Mouse (Mus musculus) liver, embryonic 16.5 days (tissue): ENCODE results near the gene Siah3. TPM values are rescaled to one million over a fixed set of nuclear protein-coding genes. Genes with fewer than 3 reads are reported as not detected.

ENCODE experiments used
- ATAC-seq: fragments of 200-750 bp; cut with Nextera tagmentation; 2 replicates; pipeline ENCODE4 v1.8.0; 2017; ENCODE audit warnings: low read depth, mild to moderate bottlenecking, moderate number of reproducible peaks, moderate library complexity
- H3K27ac ChIP-seq: fragments of 300-500 bp; sonication (generic); 2 replicates; pipeline ENCODE4 v1.5.1; 2014; ENCODE audit warnings: mild to moderate bottlenecking, low read length
- H3K27me3 ChIP-seq: fragments of 300-500 bp; sonication (generic); 2 replicates; pipeline ENCODE4 v1.6.1; 2014; ENCODE audit warnings: low read depth, low read length, mixed read lengths; ENCODE audit not compliant: control insufficient read depth, insufficient read depth
- H3K36me3 ChIP-seq: fragments of 300-500 bp; sonication (generic); 2 replicates; pipeline ENCODE4 v1.6.1; 2014; ENCODE audit warnings: mild to moderate bottlenecking; ENCODE audit not compliant: control insufficient read depth, insufficient read depth
- H3K4me1 ChIP-seq: fragments of 300-500 bp; sonication (generic); 2 replicates; pipeline ENCODE4 v1.6.1; 2014; ENCODE audit warnings: low read depth, low read length, mixed read lengths; ENCODE audit not compliant: control insufficient read depth
- H3K4me2 ChIP-seq: fragments of 300-500 bp; sonication (generic); 2 replicates; pipeline ENCODE4 v1.6.1; 2014; ENCODE audit warnings: low read depth, low read length, mixed read lengths
- H3K4me3 ChIP-seq: fragments of 300-500 bp; sonication (generic); 2 replicates; pipeline ENCODE4 v1.5.1; 2014; ENCODE audit warnings: low read depth, mild to moderate bottlenecking, low read length
- H3K9ac ChIP-seq: fragments of 300-500 bp; sonication (generic); 2 replicates; pipeline ENCODE4 v1.6.1; 2014; ENCODE audit warnings: low read depth, low read length
- H3K9me3 ChIP-seq: fragments of 300-500 bp; sonication (generic); replicated peaks from 2 replicates; pipeline ENCODE4 v1.6.1; 2016; ENCODE audit warnings: low read length; ENCODE audit not compliant: control insufficient read depth
- WGBS: fragments of 180-500 bp; shearing (Covaris S2); extraction: QIAGEN DNeasy Blood & Tissue Kit; methylation state at CpG from one replicate; pipeline ENCODE4 v1.1.7; 2014; ENCODE audit not compliant: insufficient replicate concordance; 5-methylcytosine and 5-hydroxymethylcytosine counted together
- polyA plus RNA-seq: library from polyadenylated mRNA; unstranded; fragments of >200 nt; fragmentation: Nextera tagmentation; extraction: Ambion mirVana; gene quantifications from 2 replicates; pipeline ENCODE4 v1.2.1, GENCODE M21; 2015

Gene Siah3
- 0.07 TPM in 2 replicates for polyA plus RNA-seq

DNA sequence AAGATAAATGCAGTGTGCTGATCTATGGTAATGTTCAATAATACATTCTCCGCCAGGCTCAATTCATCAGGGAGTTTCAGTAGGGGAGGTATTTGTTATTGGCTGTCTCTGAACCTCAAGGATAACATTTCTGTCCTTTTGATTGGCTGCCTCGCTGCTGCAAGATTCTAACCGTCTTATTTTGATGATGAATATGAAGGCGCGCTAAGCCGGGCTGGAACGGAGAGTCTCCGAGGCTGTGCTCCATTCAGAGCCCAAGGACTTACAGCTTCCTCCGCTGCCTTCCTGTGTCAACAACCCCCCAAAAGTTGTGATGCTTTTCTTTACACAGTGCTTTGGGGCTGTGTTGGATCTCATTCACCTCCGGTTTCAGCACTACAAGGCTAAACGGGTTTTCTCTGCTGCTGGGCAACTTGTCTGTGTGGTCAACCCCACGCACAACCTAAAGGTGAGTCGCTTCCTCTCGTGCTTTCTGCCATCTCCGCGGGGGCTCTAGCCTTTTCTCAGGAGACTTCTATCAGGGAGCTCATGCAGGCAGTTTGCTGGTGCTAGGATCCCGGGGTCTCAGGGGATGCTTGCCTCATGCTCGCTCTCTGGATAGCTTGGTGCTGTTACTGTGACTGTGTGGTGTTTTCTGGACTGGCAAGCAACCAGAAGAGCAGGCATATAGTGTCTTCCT lies at the start of gene Siah3:
Gene Siah3, plus strand, starts transcription at position 240 of the 679 bp plus-strand sequence.
- Histone ChIP-seq H3K9ac (no peak within 1 kb of the TSS), H3K27me3 (peaks cover 18% of the 10 kb centered on the region)
- ATAC-seq, result no peak

DNA sequence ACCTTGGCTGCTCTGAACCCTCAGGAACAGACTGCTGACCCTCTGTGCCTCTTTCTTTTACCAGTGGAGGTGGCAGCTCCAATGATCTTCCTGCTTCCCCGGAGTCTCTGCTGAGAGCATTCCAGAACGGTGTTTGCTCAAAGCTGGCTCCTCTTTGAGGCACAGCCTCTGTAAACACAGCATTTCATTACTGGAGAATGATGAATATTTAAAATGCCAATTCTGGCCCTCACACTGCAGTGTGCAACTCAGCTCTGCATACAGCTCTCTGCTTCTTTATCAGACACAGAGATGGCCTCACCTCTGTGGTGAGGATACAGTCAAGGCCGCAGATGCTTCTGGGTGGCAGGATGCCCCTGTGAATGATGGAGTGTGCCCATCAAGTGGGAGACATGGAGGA lies 46.0 kb upstream of the Siah3 start:
- Histone ChIP-seq H3K4me2 (no peak overlapping the region), H3K9me3 (no peaks in the 10 kb centered on the region), H3K4me1 (no peaks in the 10 kb centered on the region), H3K27me3 (no peaks in the 10 kb centered on the region), H3K4me3 (no peak overlapping the region), H3K27ac (no peak overlapping the region), H3K9ac (no peak overlapping the region), H3K36me3 (no peaks in the 10 kb centered on the region)
- WGBS, result 73% methylated on average over 3 of the region's 3 CpGs
- no peak for ATAC-seq

More for the DNA sequence above, at the start of gene Siah3:
- H3K4me2 ChIP-seq, result peak within 1 kb of the TSS; percentile 46; the same call in 1 of the 2 replicates
- WGBS, result 18% methylated on average over 18 of the region's 18 CpGs
- no peaks in the 10 kb centered on the region for H3K36me3 ChIP-seq
- peak within 1 kb of the TSS; percentile 6; the same call in 1 of the 2 replicates for H3K4me3 ChIP-seq
- no peaks in the 10 kb centered on the region for H3K9me3 ChIP-seq
- H3K27ac ChIP-seq, result no peak within 1 kb of the TSS
- H3K4me1 ChIP-seq, result no peaks in the 10 kb centered on the region; the same call in 1 of the 2 replicates

DNA sequence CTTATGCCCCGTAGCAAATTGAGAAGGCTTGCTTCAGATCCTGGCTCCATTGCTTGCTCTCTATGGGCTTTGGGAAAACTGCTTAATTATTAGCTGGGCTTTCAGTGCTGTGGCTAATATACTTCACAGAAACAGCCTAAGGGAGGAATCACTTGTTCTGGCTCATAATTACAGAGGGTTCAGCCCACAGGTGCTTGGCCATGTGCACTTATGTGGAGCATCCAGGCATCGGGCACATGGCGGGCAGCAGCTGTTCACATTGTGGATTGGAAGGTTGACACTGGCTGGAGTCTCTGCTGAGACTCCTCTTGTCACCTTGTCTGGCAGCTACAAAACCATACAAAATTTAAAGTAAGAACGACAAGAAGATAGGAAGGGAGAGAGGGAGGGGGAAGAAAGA lies 45.4 kb upstream of the Siah3 start:
- no peak overlapping the region for H3K4me3 ChIP-seq
- H3K36me3 ChIP-seq, result no peaks in the 10 kb centered on the region
- no peak for ATAC-seq
- H3K9ac ChIP-seq, result no peak overlapping the region
- no peaks in the 10 kb centered on the region for H3K27me3 ChIP-seq
- no peaks in the 10 kb centered on the region for H3K9me3 ChIP-seq
- H3K27ac ChIP-seq, result no peak overlapping the region
- no peaks in the 10 kb centered on the region for H3K4me1 ChIP-seq
- no peak overlapping the region for H3K4me2 ChIP-seq
- WGBS, result 67% methylated on average over 4 of the region's 4 CpGs

DNA sequence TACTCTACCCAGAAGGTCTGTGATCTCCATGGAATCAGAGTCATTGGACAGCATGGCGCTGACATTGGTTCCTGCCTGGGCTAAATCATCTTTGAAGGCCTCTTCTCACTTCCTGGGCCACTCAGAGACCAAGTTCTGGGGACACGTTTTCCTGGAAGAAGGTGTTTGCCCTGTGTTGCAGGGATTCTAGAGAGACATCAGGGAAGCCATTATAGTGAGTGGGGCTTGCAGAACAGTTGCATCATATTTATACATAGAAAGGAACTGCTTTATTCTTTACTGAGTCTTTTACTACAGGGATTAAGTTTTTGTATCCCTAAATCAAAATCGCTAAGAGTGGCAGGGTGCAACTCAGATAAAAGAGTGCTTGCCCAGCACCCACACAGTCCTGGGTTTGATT lies 37.1 kb upstream of the Siah3 start:
- Histone ChIP-seq H3K4me1 (no peaks in the 10 kb centered on the region), H3K27me3 (no peaks in the 10 kb centered on the region), H3K4me2 (no peak overlapping the region), H3K9ac (no peak overlapping the region), H3K36me3 (no peaks in the 10 kb centered on the region), H3K4me3 (no peak overlapping the region), H3K9me3 (no peaks in the 10 kb centered on the region), H3K27ac (no peak overlapping the region)
- no peak for ATAC-seq
- WGBS, result 55% methylated on average over 3 of the region's 3 CpGs

DNA sequence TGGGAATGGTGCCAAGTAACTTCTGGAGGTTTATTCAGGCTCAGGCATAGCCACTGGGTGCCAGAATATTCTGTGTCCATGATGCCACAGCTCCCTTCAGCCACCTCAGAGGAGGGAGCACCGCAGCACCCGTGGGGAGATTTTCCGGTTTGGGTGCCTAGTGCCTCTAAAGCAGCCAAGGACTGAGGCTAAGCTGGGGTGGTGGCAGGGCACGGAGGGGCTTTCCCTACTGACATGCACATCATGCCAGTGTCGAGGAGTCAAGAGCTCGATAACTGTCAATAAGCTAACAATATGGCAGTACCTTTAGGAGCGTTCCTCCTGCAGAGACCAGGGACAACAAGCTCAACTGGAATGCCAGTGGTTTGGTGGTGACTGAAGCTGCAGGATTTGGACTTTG lies 35.9 kb upstream of the Siah3 start:
- no peaks in the 10 kb centered on the region for H3K36me3 ChIP-seq
- H3K4me1 ChIP-seq, result no peaks in the 10 kb centered on the region
- no peak for ATAC-seq
- H3K4me2 ChIP-seq, result no peak overlapping the region
- no peak overlapping the region for H3K27ac ChIP-seq
- 73% methylated on average over 7 of the region's 7 CpGs for WGBS
- H3K9me3 ChIP-seq, result no peaks in the 10 kb centered on the region
- H3K4me3 ChIP-seq, result no peak overlapping the region
- no peak overlapping the region for H3K9ac ChIP-seq
- no peaks in the 10 kb centered on the region for H3K27me3 ChIP-seq

DNA sequence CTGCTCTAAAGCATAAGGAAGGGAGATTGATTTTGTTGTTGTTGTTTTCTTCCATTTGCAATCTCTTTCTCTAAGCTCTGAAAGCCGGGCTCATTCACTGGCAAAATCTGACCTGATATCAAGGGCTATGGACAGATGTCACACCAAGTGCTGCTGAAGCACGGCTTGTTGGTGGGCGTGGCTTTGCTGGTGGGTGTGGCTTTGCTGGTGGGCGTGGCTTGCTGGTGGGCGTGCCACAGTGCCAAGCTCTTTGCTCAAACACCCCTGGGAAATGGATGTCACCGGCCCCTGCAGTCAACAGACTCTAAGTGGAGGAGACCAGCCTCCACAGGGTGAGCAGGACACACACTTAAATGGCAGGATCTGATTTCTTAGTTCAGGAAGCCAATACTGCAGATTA lies 35.0 kb upstream of the Siah3 start:
- ATAC-seq, result no peak
- Histone ChIP-seq H3K4me1 (no peaks in the 10 kb centered on the region), H3K9ac (no peak overlapping the region), H3K4me3 (no peak overlapping the region), H3K27ac (no peak overlapping the region), H3K4me2 (no peak overlapping the region), H3K36me3 (no peaks in the 10 kb centered on the region), H3K27me3 (no peaks in the 10 kb centered on the region), H3K9me3 (no peaks in the 10 kb centered on the region)
- WGBS, result 50% methylated on average over 6 of the region's 6 CpGs

DNA sequence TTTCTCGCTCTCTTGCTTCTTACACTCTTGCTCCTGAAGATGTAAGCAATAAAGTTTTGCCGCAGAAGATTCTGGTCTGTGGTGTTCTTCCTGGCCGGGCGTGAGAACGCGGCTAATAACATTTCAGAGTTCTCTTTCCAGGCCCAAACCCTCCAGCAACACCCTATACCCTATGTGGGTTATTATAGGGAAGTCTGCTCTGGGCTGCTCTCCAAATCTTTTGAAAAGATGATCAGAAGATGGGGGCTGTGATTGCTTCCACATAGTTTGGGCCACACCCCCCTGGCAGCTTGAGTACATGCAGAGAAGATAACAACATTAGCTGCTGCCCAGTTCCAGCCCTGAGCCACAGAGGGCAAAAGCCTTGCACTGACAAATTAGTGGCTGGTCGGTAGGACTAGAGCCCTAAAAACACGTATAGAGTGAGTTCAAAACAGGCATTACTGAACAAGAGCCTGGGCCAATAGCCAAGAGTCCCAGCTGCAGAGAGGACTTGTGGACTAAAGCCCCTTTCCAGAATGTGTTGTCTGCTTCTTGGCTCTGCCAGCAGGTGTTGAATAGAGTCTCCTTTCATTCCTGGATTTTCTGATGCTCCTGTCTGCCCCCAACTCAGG lies 24.5 kb upstream of the Siah3 start:
- Histone ChIP-seq H3K4me2 (no peak overlapping the region), H3K9me3 (no peaks in the 10 kb centered on the region), H3K9ac (no peak overlapping the region), H3K4me1 (no peaks in the 10 kb centered on the region), H3K4me3 (no peak overlapping the region), H3K27me3 (no peaks in the 10 kb centered on the region), H3K36me3 (no peaks in the 10 kb centered on the region), H3K27ac (no peak overlapping the region)
- WGBS, result 80% methylated on average over 7 of the region's 8 CpGs
- ATAC-seq, result no peak

DNA sequence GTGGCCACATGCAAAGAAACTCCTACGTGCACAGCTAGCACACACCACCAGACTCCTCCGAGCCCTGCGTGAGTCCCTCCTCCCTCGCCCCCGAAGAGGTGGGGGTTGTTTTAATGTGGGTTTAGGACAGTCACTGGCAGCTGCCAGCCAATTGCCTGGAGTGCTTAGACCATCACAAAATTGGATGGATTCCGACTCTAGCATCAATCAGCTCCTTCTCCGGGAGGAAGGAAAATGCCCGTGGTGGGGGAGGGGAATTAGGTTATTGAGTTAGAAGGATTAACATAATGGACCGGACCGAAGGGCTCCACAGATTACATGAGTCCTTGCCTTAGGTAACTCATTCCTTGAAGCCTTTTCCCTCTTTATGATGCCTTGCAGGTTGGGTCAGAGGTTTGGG lies 22.9 kb upstream of the Siah3 start:
- Histone ChIP-seq H3K4me3 (no peak overlapping the region), H3K9ac (no peak overlapping the region), H3K27ac (no peak overlapping the region), H3K4me2 (no peak overlapping the region), H3K9me3 (no peaks in the 10 kb centered on the region), H3K27me3 (no peaks in the 10 kb centered on the region), H3K4me1 (no peaks in the 10 kb centered on the region), H3K36me3 (no peaks in the 10 kb centered on the region)
- ATAC-seq, result no peak
- WGBS, result 75% methylated on average over 10 of the region's 10 CpGs

DNA sequence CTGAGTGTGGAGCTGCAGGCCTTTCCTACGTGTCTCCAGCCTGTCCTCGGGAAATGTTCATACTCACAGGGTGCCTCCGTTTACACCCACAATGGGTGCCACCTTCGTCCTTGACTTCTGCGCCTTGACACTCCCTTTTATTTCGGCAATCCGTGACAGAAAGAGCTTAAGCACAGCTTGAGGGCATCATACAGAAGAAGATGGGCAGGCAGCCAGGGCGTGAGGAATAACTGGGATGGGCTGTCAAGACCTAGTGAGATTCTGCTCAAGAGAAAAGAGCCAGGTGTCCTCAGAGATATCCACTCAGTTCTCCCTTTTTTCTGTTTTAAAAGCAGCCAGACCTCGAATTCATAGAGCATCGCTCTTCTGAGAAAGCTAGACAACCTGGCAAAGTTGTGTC lies 21.2 kb upstream of the Siah3 start:
- H3K27ac ChIP-seq, result no peak overlapping the region
- no peaks in the 10 kb centered on the region for H3K4me1 ChIP-seq
- WGBS, result 70% methylated on average over 10 of the region's 10 CpGs
- no peaks in the 10 kb centered on the region for H3K36me3 ChIP-seq
- no peaks in the 10 kb centered on the region for H3K9me3 ChIP-seq
- H3K4me2 ChIP-seq, result no peak overlapping the region
- no peaks in the 10 kb centered on the region for H3K27me3 ChIP-seq
- H3K4me3 ChIP-seq, result no peak overlapping the region
- no peak overlapping the region for H3K9ac ChIP-seq
- no peak for ATAC-seq
